Mouse (Mus musculus): Measurements from ENCODE around the gene Mtmr1. TPM values are rescaled to one million over a fixed set of nuclear protein-coding genes. Genes with fewer than 3 reads are reported as not detected.

Mtmr1 gene
- polyA plus RNA-seq, 1 experiment from 2014 or later: 6.9 TPM

DNA sequence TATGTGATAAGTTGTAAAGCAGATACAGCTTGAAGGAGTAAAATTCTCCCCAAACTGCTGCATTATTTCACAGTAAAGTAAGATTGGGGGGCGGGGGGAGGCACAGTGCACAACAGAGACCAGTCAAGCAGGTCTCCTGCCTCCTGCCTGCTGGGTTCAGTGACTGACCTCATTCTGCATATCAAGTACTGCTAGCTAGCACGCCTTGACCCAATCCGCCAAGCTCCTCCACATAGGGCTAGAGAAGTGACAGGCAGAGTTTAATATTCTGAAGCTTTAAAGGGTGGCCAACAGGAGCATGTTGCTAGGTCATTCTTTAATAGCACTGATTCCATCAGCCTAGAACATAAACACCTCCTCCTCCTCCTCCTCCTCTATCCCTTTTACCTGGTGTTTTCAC, 48.2 kb downstream of the Mtmr1 start:
- 59% methylated on average over 3 of the region's 3 CpGs for WGBS
- Histone ChIP-seq H3K9me3 (no peaks in the 10 kb centered on the region), H3K4me1 (no peaks in the 10 kb centered on the region), H3K36me3 (replicated peaks) (0 out of 2 replicates have a peak, but pooled peaks cover 3% of the 10 kb centered on the region), H3K27ac (no peak overlapping the region), H3K27me3 (ENCODE audit: poor library complexity, severe bottlenecking) (peaks cover 11% of the 10 kb centered on the region; the same call in 1 of the 2 replicates), H3K4me3 (no peak overlapping the region)
- no peak for DNase-seq (ENCODE audit: extremely low spot score, low spot score)

DNA sequence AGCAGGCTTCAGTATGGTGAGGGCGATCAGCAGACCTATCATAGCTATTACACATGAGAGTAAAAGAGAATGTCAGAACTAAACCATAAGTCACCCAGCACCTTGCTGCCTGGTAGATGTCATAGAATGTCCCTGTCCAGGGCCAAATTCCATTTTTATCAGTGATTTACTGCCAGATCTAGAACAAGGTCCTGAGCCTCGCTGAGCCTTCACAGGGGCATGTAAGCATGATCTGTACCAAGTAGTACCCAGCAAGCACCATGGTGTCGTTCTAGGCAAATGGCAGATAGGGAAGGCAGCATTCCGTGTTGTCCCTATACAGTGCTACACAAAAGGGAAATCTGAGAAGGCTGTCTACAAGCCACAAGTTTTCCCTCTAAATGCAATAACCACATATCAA, 49.1 kb downstream of the Mtmr1 start:
- H3K9me3 ChIP-seq: no peaks in the 10 kb centered on the region
- peaks cover 11% of the 10 kb centered on the region; the same call in 1 of the 2 replicates for H3K27me3 ChIP-seq (ENCODE audit: poor library complexity, severe bottlenecking)
- H3K36me3 ChIP-seq (replicated peaks): 0 out of 2 replicates have a peak, but pooled peaks cover 3% of the 10 kb centered on the region
- no peaks in the 10 kb centered on the region for H3K4me1 ChIP-seq
- no peak overlapping the region for H3K4me3 ChIP-seq
- DNase-seq (ENCODE audit: extremely low spot score, low spot score): no peak
- no peak overlapping the region for H3K27ac ChIP-seq
- 93% methylated on average over 4 of the region's 4 CpGs for WGBS

DNA sequence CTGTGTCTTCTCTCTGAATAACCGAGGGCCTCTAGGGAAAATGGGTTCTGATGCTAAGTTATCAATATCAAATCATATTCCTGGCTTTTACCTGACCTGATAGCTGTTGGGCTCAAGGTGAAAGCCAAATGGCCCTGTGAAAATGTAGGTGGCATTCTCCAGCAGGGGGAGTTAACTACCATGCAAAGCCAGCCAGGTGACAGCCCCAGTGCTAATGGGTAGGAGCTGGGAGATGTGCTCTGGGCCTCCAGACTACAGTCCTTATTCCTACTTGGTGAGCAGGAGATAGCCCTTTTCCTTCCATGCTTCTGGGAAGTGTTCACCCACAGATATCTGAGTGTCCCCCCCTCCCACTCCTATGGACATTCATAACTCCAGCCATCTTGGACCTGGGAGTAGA, 60.3 kb downstream of the Mtmr1 start:
- no peak for DNase-seq (ENCODE audit: extremely low spot score, low spot score)
- Histone ChIP-seq H3K27me3 (ENCODE audit: poor library complexity, severe bottlenecking) (peaks cover 11% of the 10 kb centered on the region), H3K4me3 (no peak overlapping the region), H3K4me1 (peaks cover 5% of the 10 kb centered on the region; the same call in 1 of the 2 replicates), H3K9me3 (no peaks in the 10 kb centered on the region), H3K27ac (no peak overlapping the region), H3K36me3 (replicated peaks) (peaks cover 4% of the 10 kb centered on the region; the same call in 1 of the 2 replicates)
- WGBS: 81% methylated on average over 1 of the region's 1 CpGs

DNA sequence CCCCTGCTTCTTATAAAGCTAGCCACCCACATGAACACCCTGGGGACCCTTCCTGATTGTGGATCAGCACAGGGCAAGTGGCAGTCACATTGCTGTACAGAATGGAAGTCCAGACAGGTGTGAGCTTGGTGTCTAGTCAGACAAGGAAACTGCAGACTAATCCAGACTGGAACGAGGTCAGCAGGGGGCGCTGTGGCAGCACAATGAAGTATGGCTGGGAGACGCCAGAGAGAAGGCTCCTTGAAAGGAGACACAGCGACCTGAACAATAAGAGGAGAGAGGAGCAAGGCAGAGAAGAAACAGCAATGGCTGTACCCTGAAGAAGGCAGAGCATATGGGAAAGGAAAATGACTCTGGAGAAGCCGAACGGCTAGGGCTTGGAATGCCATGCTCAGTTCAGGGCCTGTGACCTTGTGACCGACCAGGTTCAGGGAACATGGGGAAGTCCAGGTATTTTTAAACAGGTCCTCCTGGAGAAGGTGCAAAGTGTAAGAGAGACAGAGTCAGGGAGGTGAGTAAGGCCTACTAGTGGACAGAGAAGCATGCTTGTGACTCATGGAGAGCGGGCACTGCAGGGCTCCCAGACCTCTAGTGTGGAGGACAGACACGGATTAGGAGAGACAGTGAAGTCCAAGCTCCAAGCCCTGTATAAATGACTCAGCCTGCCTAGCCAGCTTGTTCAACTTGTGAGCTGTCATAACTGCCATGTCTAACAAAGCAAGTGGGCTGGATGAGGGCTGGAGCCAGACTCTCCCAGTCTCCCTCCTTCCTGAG, 61.4 kb downstream of the Mtmr1 start:
- H3K27ac ChIP-seq: no peak overlapping the region
- H3K4me1 ChIP-seq: peaks cover 5% of the 10 kb centered on the region; the same call in 1 of the 2 replicates
- 44% methylated on average over 9 of the region's 9 CpGs for WGBS
- no peak overlapping the region for H3K4me3 ChIP-seq
- DNase-seq (ENCODE audit: extremely low spot score, low spot score): peak; percentile 74
- peaks cover 4% of the 10 kb centered on the region; the same call in 1 of the 2 replicates for H3K36me3 ChIP-seq (replicated peaks)
- H3K9me3 ChIP-seq: no peaks in the 10 kb centered on the region
- H3K27me3 ChIP-seq (ENCODE audit: poor library complexity, severe bottlenecking): peaks cover 11% of the 10 kb centered on the region

DNA sequence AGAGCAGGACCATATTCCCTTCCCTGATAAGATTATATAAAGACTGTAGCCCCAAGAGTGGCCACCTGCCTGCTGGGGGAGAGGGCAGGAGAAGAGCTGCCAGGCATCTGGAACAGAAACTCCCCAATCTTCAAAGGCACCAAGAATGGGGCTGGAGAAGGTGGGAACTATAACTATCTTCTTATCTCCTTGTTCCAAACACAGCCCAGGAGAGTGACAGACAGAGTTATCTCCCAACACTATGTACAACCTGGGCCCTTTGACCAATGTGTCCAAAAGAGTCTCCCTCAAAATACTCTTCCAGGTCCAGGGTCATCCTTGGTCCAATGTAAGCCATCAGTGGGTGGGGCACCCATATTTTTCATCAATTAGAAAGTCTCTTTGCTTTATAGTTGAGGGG, 62.9 kb downstream of the Mtmr1 start:
- H3K4me1 ChIP-seq: peaks cover 5% of the 10 kb centered on the region; the same call in 1 of the 2 replicates
- H3K27me3 ChIP-seq (ENCODE audit: poor library complexity, severe bottlenecking): peaks cover 20% of the 10 kb centered on the region
- H3K9me3 ChIP-seq: no peaks in the 10 kb centered on the region
- no peak overlapping the region for H3K4me3 ChIP-seq
- no peak for DNase-seq (ENCODE audit: extremely low spot score, low spot score)
- no peak overlapping the region for H3K27ac ChIP-seq
- H3K36me3 ChIP-seq (replicated peaks): no peaks in the 10 kb centered on the region

DNA sequence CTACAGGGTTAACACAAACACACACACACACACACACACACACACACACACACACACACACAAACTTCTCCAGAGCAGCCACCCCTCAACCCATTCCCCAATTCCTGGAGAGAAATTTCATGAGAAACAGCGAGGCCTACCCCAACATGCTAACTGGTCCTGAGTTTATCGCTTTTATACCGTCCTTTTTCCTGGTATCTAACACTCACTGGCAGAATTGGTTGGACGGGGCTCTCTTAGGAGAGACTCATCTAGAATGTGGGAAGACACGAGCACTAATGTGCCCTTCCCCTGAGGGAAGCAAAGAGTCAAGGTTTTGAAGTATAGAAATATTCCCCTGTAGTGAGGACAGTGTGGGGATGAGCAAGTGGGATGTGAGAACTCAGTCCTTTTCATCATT, 66.3 kb downstream of the Mtmr1 start:
- Histone ChIP-seq H3K4me1 (peaks cover 22% of the 10 kb centered on the region), H3K27me3 (ENCODE audit: poor library complexity, severe bottlenecking) (peaks cover 37% of the 10 kb centered on the region), H3K27ac (no peak overlapping the region), H3K9me3 (no peaks in the 10 kb centered on the region), H3K4me3 (no peak overlapping the region), H3K36me3 (replicated peaks) (no peaks in the 10 kb centered on the region)
- no peak for DNase-seq (ENCODE audit: extremely low spot score, low spot score)
- 87% methylated on average over 5 of the region's 5 CpGs for whole genome bisulfite sequencing

DNA sequence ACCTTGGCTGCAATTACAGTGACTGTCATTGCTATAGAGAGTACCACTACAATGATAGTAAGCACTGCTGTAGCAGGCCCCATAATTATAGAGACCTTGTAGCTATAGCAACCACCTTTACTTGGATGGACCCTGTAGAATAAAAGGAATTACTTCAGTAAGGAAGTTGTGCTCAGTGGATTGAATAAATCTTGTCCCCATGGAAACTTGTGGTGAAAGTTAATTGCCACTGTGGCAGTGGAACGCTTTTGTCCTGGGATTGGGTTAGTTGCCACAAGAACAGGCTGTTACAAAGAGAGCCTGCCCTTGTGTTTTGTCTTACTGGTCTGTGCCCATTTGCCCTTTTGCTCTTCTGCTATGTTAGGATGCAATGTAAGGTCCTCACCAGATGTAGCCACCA, 69.9 kb downstream of the Mtmr1 start:
- 74% methylated on average over 1 of the region's 1 CpGs for WGBS
- Histone ChIP-seq H3K27ac (no peak overlapping the region), H3K9me3 (no peaks in the 10 kb centered on the region), H3K4me3 (no peak overlapping the region), H3K36me3 (replicated peaks) (no peaks in the 10 kb centered on the region), H3K4me1 (peaks cover 18% of the 10 kb centered on the region), H3K27me3 (ENCODE audit: poor library complexity, severe bottlenecking) (peaks cover 45% of the 10 kb centered on the region)
- DNase-seq (ENCODE audit: extremely low spot score, low spot score): peak; percentile 22

DNA sequence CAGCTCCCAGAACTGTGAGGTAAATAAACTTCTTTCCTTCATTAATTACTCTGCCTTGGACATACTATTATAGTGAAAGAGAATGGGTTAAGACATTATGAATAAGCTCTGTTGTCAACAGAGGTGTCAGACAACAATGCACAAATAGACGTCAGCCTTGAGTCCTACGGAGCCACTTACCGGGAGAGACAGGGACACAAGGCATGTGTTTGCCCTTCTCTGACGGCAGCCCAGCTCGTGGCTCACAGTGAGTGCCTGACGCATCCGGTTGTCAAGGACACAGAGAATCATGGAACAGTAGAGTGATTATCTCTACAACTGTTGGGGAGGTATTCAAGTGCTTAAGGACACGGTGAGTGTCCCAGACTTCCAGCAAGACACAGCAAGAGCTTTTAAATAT, 70.3 kb downstream of the Mtmr1 start:
- Histone ChIP-seq H3K4me1 (peaks cover 18% of the 10 kb centered on the region), H3K36me3 (replicated peaks) (no peaks in the 10 kb centered on the region), H3K9me3 (no peaks in the 10 kb centered on the region), H3K27me3 (ENCODE audit: poor library complexity, severe bottlenecking) (peaks cover 45% of the 10 kb centered on the region), H3K4me3 (no peak overlapping the region), H3K27ac (no peak overlapping the region)
- DNase-seq (ENCODE audit: extremely low spot score, low spot score): peak; percentile 19
- 41% methylated on average over 8 of the region's 8 CpGs for WGBS

DNA sequence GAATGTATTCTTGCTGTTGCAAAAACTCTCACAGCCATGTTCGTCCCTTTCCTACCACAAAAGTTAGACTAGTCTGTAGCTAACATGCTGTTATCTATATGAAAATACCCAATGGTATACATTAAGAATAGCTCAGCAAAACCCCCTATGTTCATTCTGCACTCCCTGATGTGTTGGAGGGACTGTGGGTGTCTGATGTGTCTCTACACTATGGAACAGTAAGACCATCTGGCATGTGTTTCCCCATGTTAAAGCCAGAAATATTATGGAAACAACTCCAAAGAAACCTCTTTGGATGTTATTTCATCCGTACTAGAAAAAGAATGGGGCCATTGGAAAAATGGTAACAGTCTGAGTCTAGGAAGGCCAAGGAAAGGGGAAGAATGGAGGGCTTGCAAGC, 71.0 kb downstream of the Mtmr1 start:
- Histone ChIP-seq H3K27ac (no peak overlapping the region), H3K4me1 (peaks cover 18% of the 10 kb centered on the region), H3K27me3 (ENCODE audit: poor library complexity, severe bottlenecking) (peaks cover 45% of the 10 kb centered on the region), H3K9me3 (no peaks in the 10 kb centered on the region), H3K36me3 (replicated peaks) (peaks cover 3% of the 10 kb centered on the region; the same call in 1 of the 2 replicates), H3K4me3 (no peak overlapping the region)
- WGBS: 91% methylated on average over 2 of the region's 2 CpGs
- DNase-seq (ENCODE audit: extremely low spot score, low spot score): no peak

DNA sequence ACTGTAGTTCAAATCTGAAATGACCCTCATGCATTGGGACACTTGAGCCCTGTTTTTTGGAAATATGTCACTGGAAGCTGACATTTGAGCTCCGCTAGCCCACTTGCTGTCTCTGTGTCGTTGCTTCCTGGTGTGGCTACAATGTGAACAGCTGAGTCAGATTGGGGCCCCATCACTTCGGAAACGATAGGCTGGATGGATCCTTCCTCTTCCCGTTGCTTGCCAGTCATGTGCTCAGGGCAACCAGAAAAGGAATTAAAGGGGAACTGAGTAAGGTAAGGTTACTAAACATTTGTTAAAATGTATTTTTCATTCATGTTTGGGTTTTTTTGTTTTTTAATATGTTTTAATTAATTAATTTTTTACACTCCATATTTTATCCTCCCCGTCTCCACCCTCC, 74.9 kb downstream of the Mtmr1 start:
- Histone ChIP-seq H3K9me3 (no peaks in the 10 kb centered on the region), H3K27ac (no peak overlapping the region), H3K36me3 (replicated peaks) (peaks cover 5% of the 10 kb centered on the region; the same call in 1 of the 2 replicates), H3K4me1 (peaks cover 13% of the 10 kb centered on the region), H3K4me3 (no peak overlapping the region), H3K27me3 (ENCODE audit: poor library complexity, severe bottlenecking) (peaks cover 22% of the 10 kb centered on the region)
- DNase-seq (ENCODE audit: extremely low spot score, low spot score): no peak
- WGBS: 95% methylated on average over 6 of the region's 6 CpGs

DNA sequence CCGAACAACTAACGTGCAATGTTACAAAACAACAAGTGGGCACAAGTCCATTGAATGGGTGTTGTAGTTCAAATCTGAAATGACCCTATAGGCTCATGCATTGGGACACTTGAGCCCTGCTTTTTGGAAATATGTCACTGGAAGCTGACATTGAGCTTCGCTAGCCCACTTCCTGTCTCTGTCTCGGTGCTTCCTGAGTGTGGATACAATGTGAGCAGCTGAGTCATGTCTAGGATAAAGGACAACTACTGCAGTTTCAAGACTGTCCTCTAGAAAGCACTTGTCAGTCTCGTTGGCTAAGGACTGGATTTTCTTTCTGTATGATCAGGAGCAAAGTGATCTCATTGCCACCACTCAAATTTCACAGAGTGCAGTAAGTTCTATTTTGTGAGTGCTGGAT, 78.4 kb downstream of the Mtmr1 start:
- no peak for DNase-seq (ENCODE audit: extremely low spot score, low spot score)
- H3K4me3 ChIP-seq: no peak overlapping the region
- 82% methylated on average over 5 of the region's 5 CpGs for WGBS
- H3K9me3 ChIP-seq: no peaks in the 10 kb centered on the region
- H3K27ac ChIP-seq: no peak overlapping the region
- H3K27me3 ChIP-seq (ENCODE audit: poor library complexity, severe bottlenecking): no peaks in the 10 kb centered on the region; the same call in 1 of the 2 replicates
- peaks cover 5% of the 10 kb centered on the region; the same call in 1 of the 2 replicates for H3K36me3 ChIP-seq (replicated peaks)
- H3K4me1 ChIP-seq: no peaks in the 10 kb centered on the region

DNA sequence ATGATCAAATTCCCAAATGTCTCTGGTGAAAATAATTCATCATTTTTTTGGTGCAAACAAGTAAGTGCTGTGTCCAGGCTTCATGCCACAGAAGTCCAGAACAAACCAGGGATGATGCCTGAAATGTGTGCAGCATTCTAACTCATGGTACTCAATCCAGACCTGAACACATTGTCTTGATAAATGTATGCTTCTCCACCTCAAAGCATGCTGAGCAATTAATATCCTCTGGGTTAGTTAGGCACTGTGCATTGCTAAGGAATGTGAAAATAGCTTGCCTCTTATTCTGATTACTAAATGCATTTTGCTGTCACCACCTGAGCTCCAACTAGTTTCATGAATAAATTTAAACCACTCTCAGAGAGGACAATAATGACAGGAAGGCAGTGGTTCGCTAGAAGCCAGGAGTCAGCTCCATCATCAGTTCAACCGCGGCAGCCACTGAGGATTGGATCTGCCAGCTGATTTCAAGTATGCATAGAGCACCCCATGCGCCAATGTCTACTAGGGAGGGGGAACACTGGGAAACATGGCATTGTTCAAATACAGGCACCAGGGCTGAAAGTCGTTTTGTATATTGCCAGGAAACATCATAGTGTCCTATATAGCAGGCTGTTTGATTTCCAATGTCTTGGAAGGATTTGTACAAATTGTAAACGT, 91.6 kb downstream of the Mtmr1 start:
- Histone ChIP-seq H3K36me3 (replicated peaks) (no peaks in the 10 kb centered on the region), H3K4me1 (no peaks in the 10 kb centered on the region), H3K9me3 (no peaks in the 10 kb centered on the region), H3K27ac (no peak overlapping the region), H3K4me3 (no peak overlapping the region), H3K27me3 (ENCODE audit: poor library complexity, severe bottlenecking) (no peaks in the 10 kb centered on the region)
- no peak for DNase-seq (ENCODE audit: extremely low spot score, low spot score)
- 90% methylated on average over 6 of the region's 6 CpGs for WGBS

DNA sequence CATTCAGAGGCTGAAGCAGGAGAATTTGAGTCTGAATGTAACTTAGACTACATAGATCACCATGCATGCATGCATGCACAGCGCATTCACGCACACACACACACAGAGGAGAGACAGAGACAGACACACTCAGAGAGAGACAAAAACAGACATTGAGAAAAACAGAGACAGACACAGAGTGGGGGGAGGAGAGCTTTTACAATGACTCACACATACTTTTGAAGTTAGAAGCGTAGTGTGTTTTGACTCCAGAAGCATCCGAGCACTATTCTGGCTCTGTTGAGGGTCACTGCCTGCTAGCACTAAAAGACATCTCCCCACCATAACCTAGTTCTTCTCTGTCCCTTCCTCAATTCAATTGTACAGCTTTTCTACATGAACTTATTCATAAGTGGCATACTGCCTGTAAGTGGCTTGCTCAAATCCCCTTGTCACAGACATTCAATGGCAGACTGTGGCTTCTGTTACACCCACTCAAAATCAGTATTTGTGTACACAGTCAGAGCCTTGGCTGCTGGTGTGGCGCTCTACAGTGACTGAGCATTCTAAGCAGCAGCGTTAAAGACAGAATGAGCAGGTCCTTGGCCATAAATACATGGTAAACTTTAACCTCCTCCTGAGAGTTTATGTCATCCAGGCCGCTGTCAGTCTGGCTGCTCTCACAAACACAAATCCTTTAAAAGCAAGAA, 99.7 kb downstream of the Mtmr1 start:
- 87% methylated on average over 7 of the region's 7 CpGs for WGBS
- DNase-seq (ENCODE audit: extremely low spot score, low spot score): no peak
- no peak overlapping the region for H3K4me3 ChIP-seq
- H3K9me3 ChIP-seq: no peaks in the 10 kb centered on the region
- H3K4me1 ChIP-seq: no peaks in the 10 kb centered on the region
- no peak overlapping the region for H3K27ac ChIP-seq
- H3K36me3 ChIP-seq (replicated peaks): no peaks in the 10 kb centered on the region
- H3K27me3 ChIP-seq (ENCODE audit: poor library complexity, severe bottlenecking): no peaks in the 10 kb centered on the region

Measured in forebrain, embryonic 10.5 days (tissue).